Mouse (Mus musculus) ES-E14 (cell line): Measurements from ENCODE around the gene Emc4. TPM values are rescaled to one million over a fixed set of nuclear protein-coding genes. Genes with fewer than 3 reads are reported as not detected.

Experiments
- DNase-seq: peaks from one replicate; pipeline ENCODE4 v3.0.0-alpha.2; 2013; ENCODE audit warnings: low read depth, low spot score
- H3K27ac ChIP-seq: 2 replicates; pipeline ENCODE4 v1.5.1; 2012; ENCODE audit warnings: low read depth, mild to moderate bottlenecking, low read length, moderate library complexity, mixed read lengths; ENCODE audit not compliant: poor library complexity, insufficient read depth, severe bottlenecking
- H3K36me3 ChIP-seq: 2 replicates; pipeline ENCODE4 v1.6.1; 2012; ENCODE audit warnings: mild to moderate bottlenecking, low read length, moderate library complexity, mixed read lengths; ENCODE audit not compliant: control insufficient read depth, poor library complexity, insufficient read depth, severe bottlenecking
- H3K4me1 ChIP-seq, 2 experiments: fragments of 150-350 bp in 1 of 2; sonication (generic) in 1 of 2; 2 replicates each; pipeline ENCODE4 v1.6.1; 2012; ENCODE audit warnings: low read length in 2 of 2, mild to moderate bottlenecking in 1 of 2, mixed read lengths in 1 of 2; ENCODE audit not compliant: control insufficient read depth in 2 of 2, insufficient read depth in 2 of 2, poor library complexity in 1 of 2
- H3K4me3 ChIP-seq, 2 experiments: fragments of 150-350 bp in 1 of 2; sonication (generic) in 1 of 2; 2 replicates each; pipeline ENCODE4 v1.5.1; 2012; ENCODE audit warnings: low read length in 2 of 2, low read depth in 1 of 2, mild to moderate bottlenecking in 1 of 2, mixed read lengths in 1 of 2; ENCODE audit not compliant: insufficient read depth in 1 of 2, poor library complexity in 1 of 2, severe bottlenecking in 1 of 2
- H3K9ac ChIP-seq: 2 replicates; pipeline ENCODE4 v1.6.1; 2012; ENCODE audit warnings: low read depth, mild to moderate bottlenecking, low read length, mixed read lengths; ENCODE audit not compliant: poor library complexity, insufficient read depth, severe bottlenecking
- H3K9me3 ChIP-seq: fragments of 150-350 bp; sonication (generic); 2 replicates; pipeline ENCODE4 v1.6.1; 2012; ENCODE audit warnings: low read depth, mild to moderate bottlenecking, low read length; ENCODE audit not compliant: control insufficient read depth, insufficient read depth
- CHD2 ChIP-seq: IDR thresholded peaks from 2 replicates; pipeline ENCODE4 v1.6.1; 2014; ENCODE audit warnings: mild to moderate bottlenecking, low read depth, low read length, inconsistent platforms
- HCFC1 ChIP-seq: IDR thresholded peaks from 2 replicates; pipeline ENCODE4 v1.6.1; 2012; ENCODE audit warnings: low read length, inconsistent platforms, borderline replicate concordance; ENCODE audit not compliant: insufficient read depth
- MAFK ChIP-seq: IDR thresholded peaks from 2 replicates; pipeline ENCODE4 v1.6.1; 2014; ENCODE audit warnings: mild to moderate bottlenecking, low read depth, low read length, inconsistent platforms; ENCODE audit not compliant: insufficient read depth
- ZC3H11A ChIP-seq: IDR thresholded peaks from 2 replicates; pipeline ENCODE4 v1.6.1; 2012; ENCODE audit warnings: low read depth, mild to moderate bottlenecking, inconsistent platforms, low read length, borderline replicate concordance
- ZNF384 ChIP-seq: IDR thresholded peaks from 2 replicates; pipeline ENCODE4 v1.6.1; 2012; ENCODE audit warnings: low read depth, low read length, inconsistent platforms
- in situ Hi-C, 2 experiments: fragments of 600-800 bp; cut with MboI; formaldehyde crosslinking; loops; one replicate each; pipeline ENCODE4 v1.15.1; 2025; ENCODE audit warnings: low sequenced_read_pairs in 2 of 2, inconsistent platforms in 1 of 2; ENCODE audit not compliant: unreplicated experiment in 2 of 2
- total RNA-seq: library from RNA; depleted of rRNA; stranded (reverse); fragments of 300-350 nt; gene quantifications from 2 replicates; pipeline ENCODE4 v1.2.3, GENCODE M21; 2012

Gene Emc4
- total RNA-seq, 1 experiment = 153 TPM

GRCm38 (mm10) chr2:112367222-112367621 lies 605 bp downstream of the Emc4 start:
- Histone ChIP-seq H3K36me3 (peaks cover 9% of the 10 kb centered on the region), H3K4me1 (peaks cover 0 to 7% of the 10 kb centered on the region in 2 experiments; a peak in 2 of 4 replicates), H3K9ac (peak overlapping the region; percentile 84), H3K4me3 (peak overlapping the region; percentile 79 to 92), H3K27ac (no peak overlapping the region), H3K9me3 (no peaks in the 10 kb centered on the region)
- in situ Hi-C loops = no loop called here
- TF ChIP-seq CHD2 (no peak), ZNF384 (no peak), MAFK (no peak), HCFC1 (no peak), ZC3H11A (no peak)
- no peak for DNase-seq

GRCm38 (mm10) chr2:112360781-112361169 lies 7.1 kb downstream of the Emc4 start:
- Histone ChIP-seq H3K27ac (no peak overlapping the region), H3K4me3 (no peak overlapping the region), H3K4me1 (no peaks in the 10 kb centered on the region), H3K36me3 (peaks cover 17% of the 10 kb centered on the region), H3K9me3 (no peaks in the 10 kb centered on the region), H3K9ac (no peak overlapping the region)
- in situ Hi-C loops = no loop called here
- TF ChIP-seq MAFK = no peak
- TF ChIP-seq ZNF384 = no peak
- no peak for DNase-seq

- no peak overlapping the region for H3K9ac ChIP-seq
- H3K27ac ChIP-seq = no peak overlapping the region
- in situ Hi-C loops = no loop called here
- H3K9me3 ChIP-seq = no peaks in the 10 kb centered on the region
- H3K4me1 ChIP-seq = no peaks in the 10 kb centered on the region
- H3K36me3 ChIP-seq = peaks cover 17% of the 10 kb centered on the region
- no peak for DNase-seq
- TF ChIP-seq HCFC1 (no peak), MAFK (no peak), ZC3H11A (no peak), ZNF384 (no peak), CHD2 (no peak)
- no peak overlapping the region for H3K4me3 ChIP-seq
These were observed 7.6 kb downstream of the Emc4 start for GRCm38 (mm10) chr2:112360012-112360780.

GRCm38 (mm10) chr2:112359611-112360010 lies 8.2 kb downstream of the Emc4 start:
- H3K4me1 ChIP-seq = no peaks in the 10 kb centered on the region
- no peak overlapping the region for H3K4me3 ChIP-seq
- H3K9ac ChIP-seq = no peak overlapping the region
- no peak for TF ChIP-seq MAFK
- TF ChIP-seq CHD2 = no peak
- TF ChIP-seq ZC3H11A = no peak
- TF ChIP-seq HCFC1 = no peak
- no peak for TF ChIP-seq ZNF384
- H3K9me3 ChIP-seq = no peaks in the 10 kb centered on the region
- in situ Hi-C loops = no loop called here
- no peak overlapping the region for H3K27ac ChIP-seq
- DNase-seq = no peak
- H3K36me3 ChIP-seq = peaks cover 20% of the 10 kb centered on the region
